Mouse (Mus musculus) urinary bladder, postnatal 10 days (tissue): Measurements from ENCODE around the gene Ciz1.
A peak's percentile ranks its signal among the peaks of the same experiment; 100 is the strongest.

Source experiments
- DNase-seq: peaks from one replicate; pipeline ENCODE4 v3.0.0; 2022; ENCODE audit warnings: low spot score

The Ciz1 gene

GRCm38 (mm10) chr2:32352151-32353006, at the start of gene Ciz1:
Gene Ciz1 (plus strand): TSS chr2:32352327.
- no peak for DNase-seq

GRCm38 (mm10) chr2:32302952-32303351, 49.2 kb upstream of the Ciz1 start:
- no peak for DNase-seq

- DNase-seq = no peak
These were observed 47.8 kb upstream of the Ciz1 start for GRCm38 (mm10) chr2:32304145-32304832.

GRCm38 (mm10) chr2:32305668-32306067, 46.5 kb upstream of the Ciz1 start:
- no peak for DNase-seq

- no peak for DNase-seq
These were observed 46.0 kb upstream of the Ciz1 start for GRCm38 (mm10) chr2:32306176-32306575.

GRCm38 (mm10) chr2:32307247-32307798, 44.8 kb upstream of the Ciz1 start:
- DNase-seq = no peak

- DNase-seq = no peak
These were observed 44.0 kb upstream of the Ciz1 start for GRCm38 (mm10) chr2:32307941-32308760.

- DNase-seq = no peak
These were observed 43.1 kb upstream of the Ciz1 start for GRCm38 (mm10) chr2:32308870-32309568.

GRCm38 (mm10) chr2:32310096-32310845, 41.9 kb upstream of the Ciz1 start:
- DNase-seq = no peak

- DNase-seq = no peak
These were observed 40.4 kb upstream of the Ciz1 start for GRCm38 (mm10) chr2:32311443-32312317.

GRCm38 (mm10) chr2:32312318-32312964, 39.7 kb upstream of the Ciz1 start:
- peak; percentile 65 for DNase-seq

- no peak for DNase-seq
These were observed 37.3 kb upstream of the Ciz1 start for GRCm38 (mm10) chr2:32314831-32315230.

- DNase-seq = no peak
These were observed 36.4 kb upstream of the Ciz1 start for GRCm38 (mm10) chr2:32315751-32316150.

GRCm38 (mm10) chr2:32316887-32317656, 35.1 kb upstream of the Ciz1 start:
- DNase-seq = no peak

- DNase-seq = no peak
These were observed 34.2 kb upstream of the Ciz1 start for GRCm38 (mm10) chr2:32317791-32318417.

- no peak for DNase-seq
These were observed 33.2 kb upstream of the Ciz1 start for GRCm38 (mm10) chr2:32318709-32319585.
